Mouse (Mus musculus): ENCODE results near the gene Olfr706. TPM values are rescaled to one million over a fixed set of nuclear protein-coding genes. Genes with fewer than 3 reads are reported as not detected.

The Olfr706 gene
- polyA plus RNA-seq, 1 experiment, result not detected

- Histone ChIP-seq H3K4me1 (ENCODE audit: control insufficient read depth, insufficient read depth, low read length) (no peaks in the 10 kb centered on the region), H3K4me3 (ENCODE audit: control insufficient read depth, low read depth, low read length) (no peak within 1 kb of the TSS), H3K27ac (ENCODE audit: control insufficient read depth, insufficient read depth, low read depth, low read length) (no peak within 1 kb of the TSS), H3K36me3 (ENCODE audit: control insufficient read depth, insufficient read depth, low read length) (no peaks in the 10 kb centered on the region), H3K27me3 (ENCODE audit: control insufficient read depth, insufficient read depth, low read length) (no peaks in the 10 kb centered on the region)
- TF ChIP-seq CTCF (IDR thresholded peaks at IDR 0.05; ENCODE audit: control insufficient read depth, insufficient read depth, insufficient replicate concordance, low read depth, low read length) (no peak), POLR2A (IDR thresholded peaks at IDR 0.05; ENCODE audit: control insufficient read depth, low read depth, low read length) (no peak)
Observed at GRCm38 (mm10) chr7:106833793-106834192, 54.2 kb downstream of the Olfr706 start, which contains the start of gene Olfr702. Gene Olfr702 (minus strand): TSS chr7:106833893.

Other genes with a start within 250 kb of the Olfr706 start
- 0.19 TPM in 1 of 2 replicates, not detected in the other for gene Olfr693, start 207.6 kb downstream of the Olfr706 start, polyA plus RNA-seq (2012; rRNA removed)
- gene Olfr694, start 196.3 kb downstream of the Olfr706 start, polyA plus RNA-seq (2012; rRNA removed), result not detected in 2 replicates
- not detected in 2 replicates for gene Olfr695, start 171.8 kb downstream of the Olfr706 start, polyA plus RNA-seq (2012; rRNA removed)
- 2.0 and 2.3 TPM in 2 replicates for gene Olfr697, start 145.7 kb downstream of the Olfr706 start, polyA plus RNA-seq (2012; rRNA removed)
- 0.11 TPM in 1 of 2 replicates, not detected in the other for gene Olfr698, start 132.8 kb downstream of the Olfr706 start, polyA plus RNA-seq (2012; rRNA removed)
- gene Olfr699, start 95.0 kb downstream of the Olfr706 start, polyA plus RNA-seq (2012; rRNA removed), result 0.04 TPM in 1 of 2 replicates, not detected in the other
- gene Olfr700, start 79.3 kb downstream of the Olfr706 start, polyA plus RNA-seq (2012; rRNA removed), result 0.44 and 0.57 TPM in 2 replicates
- gene Olfr701, start 74.0 kb downstream of the Olfr706 start, polyA plus RNA-seq (2012; rRNA removed), result 20.7 and 29.8 TPM in 2 replicates
- not detected in 2 replicates for gene Olfr702, start 54.3 kb downstream of the Olfr706 start, polyA plus RNA-seq (2012; rRNA removed)
- 0.20 and 0.58 TPM in 2 replicates for gene Olfr703, start 44.8 kb downstream of the Olfr706 start, polyA plus RNA-seq (2012; rRNA removed)
- gene Olfr704, start 25.0 kb downstream of the Olfr706 start, polyA plus RNA-seq (2012; rRNA removed), result not detected in 2 replicates
- not detected in 2 replicates for gene Olfr705, start 11.3 kb downstream of the Olfr706 start, polyA plus RNA-seq (2012; rRNA removed)
- not detected in 2 replicates for gene Olfr707, start 13.1 kb upstream of the Olfr706 start, polyA plus RNA-seq (2012; rRNA removed)
- not detected in 2 replicates for gene Olfr1532-ps1, start 19.8 kb upstream of the Olfr706 start, polyA plus RNA-seq (2012; rRNA removed)
- not detected in 2 replicates for gene Olfr709-ps1, start 44.1 kb upstream of the Olfr706 start, polyA plus RNA-seq (2012; rRNA removed)
- gene Olfr710, start 60.1 kb upstream of the Olfr706 start, polyA plus RNA-seq (2012; rRNA removed), result not detected in 2 replicates
- not detected in 2 replicates for gene Olfr6, start 75.8 kb upstream of the Olfr706 start, polyA plus RNA-seq (2012; rRNA removed)
- not detected in 2 replicates for gene Olfr711, start 87.3 kb upstream of the Olfr706 start, polyA plus RNA-seq (2012; rRNA removed)
- 0.09 TPM in 1 of 2 replicates, not detected in the other for gene Olfr2, start 117.9 kb upstream of the Olfr706 start, polyA plus RNA-seq (2012; rRNA removed)
- not detected in 2 replicates for gene Olfr713, start 143.0 kb upstream of the Olfr706 start, polyA plus RNA-seq (2012; rRNA removed)
- gene Olfr714, start 182.8 kb upstream of the Olfr706 start, polyA plus RNA-seq (2012; rRNA removed), result not detected in 2 replicates
- gene Olfr17, start 205.1 kb upstream of the Olfr706 start, polyA plus RNA-seq (2012; rRNA removed), result not detected in 2 replicates
- not detected in 2 replicates for gene Olfr715b, start 222.2 kb upstream of the Olfr706 start, polyA plus RNA-seq (2012; rRNA removed)
- gene Olfr715, start 242.9 kb upstream of the Olfr706 start, polyA plus RNA-seq (2012; rRNA removed), result not detected in 2 replicates

Data from testis, adult 2 months (tissue).